In genomic region chr15:89531399-89531798, GRCm38 (mm10) we compare ENCODE assay signal across 19 mouse cellular contexts. TPM values are rescaled to one million over a fixed set of nuclear protein-coding genes. Genes with fewer than 3 reads are reported as not detected.
"Had no signal": no experiment of that assay in that cellular context is flagged by ENCODE, and none has a peak within 500 bp of the region (broad histone marks: within the 10 kb centered on the region; RNA-seq: fewer than 3 reads in every experiment).

No protein-coding gene starts in this region.

- DNase-seq: liver, postnatal 0 days; lung, adult 2 months; lung, postnatal 14 days; lung, postnatal 36 days; midbrain, embryonic 14.5 days; right cerebral cortex, postnatal 14 days; thymus, adult 2 months; thymus, postnatal 25 days; thymus, postnatal 4 days had no signal

- H3K27ac ChIP-seq: lung, embryonic 15.5 days; macrophage; neural tube, embryonic 12.5 days; stomach, embryonic 15.5 days; stomach, postnatal 0 days had no signal

- H3K4me3 ChIP-seq: lung, embryonic 15.5 days; megakaryocyte, embryonic 14.5 days; midbrain, embryonic 12.5 days; neural tube, embryonic 12.5 days; stomach, embryonic 15.5 days had no signal

RNA-seq across cellular contexts. Expression of gene Shank3, which starts 32.0 kb away (rescaled TPM):
- total RNA-seq: monocyte, adult 5-6 weeks; neutrophil, adult 5-6 weeks had no signal

RNA-seq across cellular contexts. Expression of gene Acr, which starts 36.7 kb away (rescaled TPM):
- total RNA-seq: megakaryocyte progenitor cell, adult 5-6 weeks; monocyte, adult 5-6 weeks; neutrophil, adult 5-6 weeks had no signal
